Mouse (Mus musculus): ENCODE measurements around the gene Nvl.

GRCm38 (mm10) chr1:181143609-181143949 is 425 bp downstream of the Nvl start:
- TF ChIP-seq CTCF (IDR thresholded peaks at IDR 0.05; ENCODE audit: borderline replicate concordance, insufficient read depth, low read depth, low read length) (no peak), POLR2A (IDR thresholded peaks at IDR 0.05; ENCODE audit: borderline replicate concordance, insufficient read depth, low read length) (no peak)
